Mouse (Mus musculus) fat pad, adult 2 months (tissue): ENCODE results near the gene Gm648.
A peak's percentile ranks its signal among the peaks of the same experiment; 100 is the strongest.
"Not testable (repeated sequence)": the region's sequence is repeated elsewhere in the genome, so short reads cannot be mapped to it uniquely, and the experiment has no call there.

ENCODE experiments used
- DNase-seq: peaks from one replicate; pipeline ENCODE4 v3.0.0-alpha.2; 2011; ENCODE audit warnings: low read depth, low spot score; ENCODE audit errors: extremely low read depth

The Gm648 gene

DNA sequence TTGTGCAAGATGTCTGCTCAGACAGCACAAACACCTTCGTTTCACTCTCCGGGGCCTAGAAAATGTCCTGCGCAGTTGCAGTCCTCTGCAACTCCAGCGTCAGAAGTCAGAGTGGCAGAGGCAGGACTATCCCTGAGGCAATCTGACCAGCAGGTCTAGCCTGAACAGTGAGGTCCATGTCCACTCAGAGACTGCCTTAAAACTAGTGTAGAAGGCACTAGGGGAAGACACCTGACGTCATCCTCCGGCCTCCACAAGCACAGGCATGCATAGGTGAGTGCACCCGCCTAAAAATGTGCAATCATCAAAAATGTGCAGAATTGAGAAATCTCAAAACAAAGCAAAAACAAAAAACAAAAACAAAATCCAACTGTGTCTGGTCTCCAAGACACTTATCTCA lies at the start of gene Gm648:
Gm648 (minus strand) TSS at position 101 of the 400 bp plus-strand sequence.
- DNase-seq, result no peak

DNA sequence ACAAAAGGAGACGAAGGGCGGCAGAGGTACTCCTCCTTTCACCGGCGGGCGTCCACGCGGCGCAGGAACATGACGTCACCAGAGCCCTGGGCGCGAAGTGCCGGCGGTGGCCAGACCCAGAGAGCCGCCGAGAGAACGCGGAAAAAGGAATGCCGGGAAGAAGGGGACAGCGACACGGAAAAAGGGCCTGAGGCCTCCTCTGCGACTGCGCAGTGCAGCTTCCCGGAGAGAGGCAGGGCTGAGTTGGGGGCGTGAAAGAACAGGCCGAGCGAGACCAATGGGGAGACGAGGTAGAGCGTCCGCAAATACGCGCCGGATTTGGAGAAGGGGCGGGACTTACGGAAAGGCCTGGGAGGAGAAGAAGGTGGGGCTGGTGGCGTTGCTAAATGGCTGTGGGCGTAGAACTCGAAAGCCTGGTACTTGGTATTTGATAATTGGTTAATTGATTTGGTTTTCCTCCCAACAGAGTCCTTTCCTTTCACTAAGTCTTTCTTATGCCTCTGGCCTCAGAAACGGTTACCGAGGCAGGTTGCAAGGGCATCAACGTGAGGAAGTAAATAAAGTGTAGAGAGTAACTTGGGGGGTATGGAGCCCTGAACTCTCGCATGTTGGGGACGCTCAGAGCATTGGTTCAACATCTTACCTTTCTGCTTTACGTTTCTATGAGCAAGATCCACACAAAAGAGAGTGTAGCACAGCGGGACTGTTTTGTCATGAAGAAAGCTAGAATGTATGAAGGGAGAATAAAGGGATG lies 48.7 kb upstream of the Gm648 start, which contains the start of gene Mmgt1:
Mmgt1 (minus strand) TSS at position 183 of the 754 bp plus-strand sequence.
- DNase-seq, result peak; percentile 43

DNA sequence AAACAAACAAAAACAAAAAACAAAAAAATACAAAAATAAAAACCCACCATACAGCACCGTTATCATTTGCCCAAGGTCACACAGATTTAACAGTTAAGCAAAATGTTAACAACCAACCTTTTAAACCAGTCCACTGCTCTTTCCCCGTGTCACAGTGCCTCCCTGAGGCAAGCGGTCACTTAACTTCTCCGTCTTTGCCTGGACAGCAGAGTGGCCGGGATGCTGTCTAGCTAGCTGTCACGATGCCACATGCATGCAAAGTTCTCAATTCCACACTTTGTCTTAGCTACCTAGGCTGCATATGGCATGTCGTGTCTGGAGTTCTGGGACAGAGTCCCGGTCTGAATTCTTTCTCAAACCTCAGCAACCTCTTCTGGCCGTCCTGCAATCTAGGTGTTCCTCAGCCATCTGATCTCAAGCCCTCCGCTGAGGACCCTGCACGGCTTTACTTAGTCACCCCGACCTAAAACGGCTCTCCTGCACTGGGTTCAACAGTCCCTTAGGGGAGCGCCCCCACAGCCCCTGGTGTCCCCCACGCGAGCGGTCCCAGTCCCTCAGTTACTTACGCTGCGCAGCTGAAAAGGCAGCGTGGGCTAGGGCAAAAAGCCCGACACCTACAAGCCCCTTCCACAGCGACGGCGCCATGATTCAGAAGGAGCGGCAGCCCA lies 47.9 kb upstream of the Gm648 start:
- no peak for DNase-seq

DNA sequence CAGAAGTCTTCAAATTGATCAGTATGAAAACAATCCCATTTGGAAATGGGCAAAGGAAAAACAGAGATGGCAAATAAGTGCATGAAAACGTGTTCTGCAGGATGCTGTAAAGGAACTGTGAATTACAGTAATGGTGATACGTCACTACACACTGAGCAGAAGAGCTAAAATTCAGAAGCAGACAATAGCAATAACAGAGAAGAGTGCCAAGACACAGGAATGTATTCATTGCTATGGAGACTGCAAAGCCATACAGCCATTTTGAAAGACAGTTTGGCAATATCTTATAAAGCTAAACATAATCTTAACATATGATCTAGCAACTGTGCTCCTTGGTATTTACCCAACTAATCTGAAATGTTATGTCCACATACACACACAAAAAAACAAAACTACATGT lies 28.8 kb upstream of the Gm648 start:
- DNase-seq, result no peak

DNA sequence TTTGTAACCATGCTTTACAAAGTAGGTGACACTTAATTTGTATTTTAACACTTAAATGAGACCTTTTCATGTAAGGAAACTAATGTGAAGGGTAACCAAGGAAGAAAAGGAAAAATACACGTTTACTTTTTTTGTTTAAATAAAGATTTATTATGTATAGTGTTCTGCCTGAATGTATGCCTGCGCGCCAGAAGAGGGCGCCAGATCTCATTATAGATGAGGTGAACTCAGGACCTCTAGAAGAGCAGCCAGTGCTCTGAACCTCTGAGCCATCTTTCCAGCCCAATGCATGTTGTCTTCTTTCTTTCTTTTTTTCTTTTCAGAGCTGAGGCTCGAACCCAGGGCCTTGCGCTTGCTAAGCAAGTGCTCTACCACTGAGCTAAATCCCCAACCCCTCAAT lies 23.1 kb upstream of the Gm648 start:
- no peak for DNase-seq

DNA sequence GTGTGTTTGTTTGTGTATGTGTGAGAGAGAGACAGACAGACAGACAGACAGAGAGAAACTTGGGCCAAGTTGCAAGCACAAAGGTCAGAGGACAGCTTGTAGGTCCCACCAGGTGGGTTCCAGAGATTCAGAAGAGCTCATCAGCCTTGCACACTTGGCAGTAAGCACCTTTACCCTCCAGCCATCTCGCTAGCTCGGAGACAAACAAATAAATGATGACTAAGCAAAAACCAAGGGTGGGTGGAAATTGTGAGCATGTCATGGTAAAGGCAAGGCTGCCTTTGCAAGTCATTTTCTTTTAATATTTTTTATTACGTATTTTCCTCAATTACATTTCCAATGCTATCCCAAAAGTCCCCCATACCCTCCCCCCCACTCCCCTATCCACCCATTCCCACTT lies 4.2 kb upstream of the Gm648 start:
- no peak for DNase-seq

DNA sequence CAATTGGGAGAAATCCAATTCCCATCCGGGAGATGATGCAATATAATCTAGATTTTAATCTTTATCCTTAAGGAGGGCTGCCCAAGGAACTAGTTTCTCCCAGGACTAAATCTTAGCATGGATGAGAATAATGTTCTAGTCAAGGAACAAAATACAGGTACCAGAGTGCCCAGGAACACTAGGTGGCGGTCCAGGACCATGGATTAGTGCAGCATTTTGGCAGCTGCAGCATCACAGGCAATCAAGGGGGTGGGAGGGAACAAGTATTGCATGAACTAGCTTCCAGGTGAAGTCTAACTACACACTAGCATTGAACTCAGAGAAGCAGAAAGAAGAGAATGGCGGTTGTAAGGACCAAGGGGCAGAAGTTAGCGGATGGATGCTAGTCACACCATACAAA lies 12.2 kb downstream of the Gm648 start:
- no peak for DNase-seq

DNA sequence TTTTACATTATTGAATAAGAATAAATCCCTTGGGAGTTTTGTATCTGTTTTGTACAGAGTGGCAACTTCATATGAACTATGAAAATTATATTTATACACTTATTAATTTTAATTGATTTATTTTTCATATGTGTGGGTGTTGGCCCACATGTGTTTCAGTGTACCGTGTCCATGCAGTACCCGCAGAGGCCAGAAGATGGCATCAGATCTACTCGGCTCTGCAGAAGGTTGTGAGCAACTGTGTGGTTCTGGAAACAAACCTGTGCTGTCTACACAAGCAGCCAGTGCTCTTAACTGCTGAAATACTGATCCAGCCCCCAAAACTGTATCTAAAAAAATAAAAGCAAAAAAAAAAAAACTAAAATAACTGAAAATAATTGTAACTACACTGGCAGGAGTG lies 18.1 kb downstream of the Gm648 start:
- no peak for DNase-seq

DNA sequence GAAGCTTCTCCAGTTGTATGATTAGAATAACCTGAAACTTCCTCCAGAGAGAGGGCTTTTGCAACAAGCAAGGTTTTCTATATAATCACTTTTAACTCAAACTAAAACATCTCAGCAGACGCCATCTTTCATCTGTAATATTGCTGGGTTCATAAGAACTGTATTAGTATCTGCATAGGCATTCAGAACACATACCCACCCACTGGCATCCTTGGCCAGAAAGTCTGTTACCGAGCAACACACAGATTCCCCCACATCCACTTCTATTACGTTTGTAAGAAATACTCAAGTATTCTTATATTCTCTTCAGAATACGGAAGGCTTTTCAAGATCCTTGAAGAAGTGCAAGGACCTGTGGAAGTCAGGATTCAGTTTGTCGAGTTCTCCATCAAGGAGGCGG lies 25.0 kb downstream of the Gm648 start, which contains the start of gene Gm10477:
Gm10477 (plus strand) TSS at position 301 of the 400 bp plus-strand sequence.
- DNase-seq, result not testable (repeated sequence)

DNA sequence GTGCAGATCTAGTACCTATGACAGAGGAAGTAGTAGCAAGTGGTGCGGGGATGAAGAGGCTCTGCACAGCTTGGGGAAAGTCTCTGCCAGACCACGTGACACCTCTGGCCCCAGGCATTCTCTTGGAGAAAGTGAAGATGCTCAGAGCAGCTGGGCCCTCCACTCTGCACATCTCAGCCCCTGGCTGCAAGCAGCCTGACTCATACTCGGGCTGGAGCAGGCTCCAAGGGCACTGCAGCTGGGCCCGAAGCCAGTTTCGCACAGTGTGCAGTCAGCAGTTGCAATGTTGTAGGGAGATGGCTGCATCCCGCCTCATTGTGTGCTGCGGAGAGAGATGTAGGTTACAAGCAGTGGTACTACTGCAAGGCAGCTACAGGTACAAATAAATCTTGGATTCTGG lies 52.2 kb downstream of the Gm648 start:
- DNase-seq, result no peak
